12 mouse cellular contexts compared by ENCODE assay signal in genomic region chr15:5343794-5344193, GRCm38 (mm10).
DNase-seq lines count a peak whose midpoint lies in the region; ATAC-seq and TF ChIP-seq lines count a peak whose summit lies in the region.
"Had no signal": no experiment of that assay in that cellular context is flagged by ENCODE, and none has a peak within 500 bp of the region (broad histone marks: within the 10 kb centered on the region; RNA-seq: fewer than 3 reads in every experiment).

No protein-coding gene starts in this region.

- H3K9ac ChIP-seq in kidney, postnatal 0 days (ENCODE audit: low read depth, low read length): no peak overlapping the region
- H3K9ac ChIP-seq: embryonic facial prominence, embryonic 15.5 days; limb, embryonic 15.5 days; stomach, embryonic 15.5 days had no signal

- no peak overlapping the region for H3K4me2 ChIP-seq in kidney, postnatal 0 days (ENCODE audit: low read length)
- peak overlapping the region; percentile 8 for H3K4me2 ChIP-seq in myocyte (ENCODE audit: low read depth)
- H3K4me2 ChIP-seq: embryonic facial prominence, embryonic 15.5 days; limb, embryonic 15.5 days; stomach, embryonic 15.5 days had no signal

- H3K4me1 ChIP-seq in kidney, postnatal 0 days (replicated peaks; ENCODE audit: insufficient read depth, low read length): no peaks in the 10 kb centered on the region
- H3K4me1 ChIP-seq: embryonic facial prominence, embryonic 15.5 days; limb, embryonic 15.5 days; stomach, embryonic 15.5 days had no signal

- intact Hi-C loops in left cerebral cortex, postnatal 14 days (cut with DNase I): no loop called here
- intact Hi-C loops in left cerebral cortex, adult 2 months (cut with DNase I): no loop called here

- DNase-seq in left cerebral cortex, postnatal 14 days (ENCODE audit: low spot score in 2 of 2): peak; percentile 6 to 13
- no peak for DNase-seq in left cerebral cortex, adult 2 months (ENCODE audit: extremely low spot score in 1 of 2, low spot score in 2 of 2)
- DNase-seq in gastrocnemius, postnatal 25 days: peak; percentile 46
- peak; percentile 92 for DNase-seq in kidney, postnatal 0 days (ENCODE audit: low spot score)
- DNase-seq in Muller cell, postnatal 12 days (ENCODE audit: inconsistent ontology term): no peak
- no peak for DNase-seq in embryo, embryonic 11 days
- DNase-seq in cerebellum, adult 11-12 months: no peak

- WGBS in kidney, postnatal 0 days: 24% methylated on average over 6 of the region's 6 CpGs

- no peak overlapping the region for H3K4me3 ChIP-seq in left cerebral cortex, adult 2 months
- H3K4me3 ChIP-seq in kidney, postnatal 0 days (replicated peaks; ENCODE audit: low read depth, low read length): no peak overlapping the region
- H3K4me3 ChIP-seq in myocyte: no peak overlapping the region
- H3K4me3 ChIP-seq: embryonic facial prominence, embryonic 15.5 days; limb, embryonic 15.5 days; stomach, embryonic 15.5 days had no signal

- ATAC-seq in kidney, postnatal 0 days (replicated peaks; ENCODE audit: low FRiP score, low read depth): peak; percentile 87

- H3K36me3 ChIP-seq in kidney, postnatal 0 days (ENCODE audit: insufficient read depth, low read length): no peaks in the 10 kb centered on the region
- no peaks in the 10 kb centered on the region for H3K36me3 ChIP-seq in myocyte (ENCODE audit: control insufficient read depth, insufficient read depth)
- H3K36me3 ChIP-seq: embryonic facial prominence, embryonic 15.5 days; G1E; limb, embryonic 15.5 days; stomach, embryonic 15.5 days had no signal

- TF ChIP-seq POLR2A in myocyte (IDR thresholded peaks at IDR 0.05; ENCODE audit: insufficient read length, low read depth): no peak

- H3ac ChIP-seq in myocyte (ENCODE audit: control insufficient read depth, insufficient read length): no peak overlapping the region

- no peaks in the 10 kb centered on the region for H3K9me3 ChIP-seq in kidney, postnatal 0 days (replicated peaks; ENCODE audit: low read length)
- H3K9me3 ChIP-seq: embryonic facial prominence, embryonic 15.5 days; G1E; limb, embryonic 15.5 days; stomach, embryonic 15.5 days had no signal

- no peak for TF ChIP-seq CTCF in left cerebral cortex, adult 2 months (IDR thresholded peaks at IDR 0.05)
- no peak for TF ChIP-seq CTCF in kidney, postnatal 0 days (IDR thresholded peaks at IDR 0.05; ENCODE audit: low read depth)

- no peaks in the 10 kb centered on the region for H3K79me2 ChIP-seq in myocyte (ENCODE audit: control insufficient read depth, insufficient read depth)

- no peak overlapping the region for H3K27ac ChIP-seq in left cerebral cortex, adult 2 months
- H3K27ac ChIP-seq in kidney, postnatal 0 days: no peak overlapping the region
- H3K27ac ChIP-seq: embryonic facial prominence, embryonic 15.5 days; limb, embryonic 15.5 days; stomach, embryonic 15.5 days had no signal

- H3K27me3 ChIP-seq in kidney, postnatal 0 days (ENCODE audit: insufficient read depth, low read length): no peaks in the 10 kb centered on the region
- H3K27me3 ChIP-seq in myocyte (ENCODE audit: control insufficient read depth, insufficient read depth, insufficient read length): no peaks in the 10 kb centered on the region
- H3K27me3 ChIP-seq: embryonic facial prominence, embryonic 15.5 days; limb, embryonic 15.5 days; stomach, embryonic 15.5 days had no signal

TF ChIP-seq in myocyte, 11 proteins besides CTCF, POLR2A, EP300 and RAD21:
- TF ChIP-seq MYOD1 (IDR thresholded peaks at IDR 0.05; ENCODE audit: control insufficient read depth in 1 of 3, insufficient read length in 2 of 3, low read depth in 2 of 3): peak in 2 of 3 experiments; percentile 52 to 59
- no peak for TF ChIP-seq MYOG (IDR thresholded peaks at IDR 0.05; ENCODE audit: control insufficient read depth in 1 of 3, insufficient read depth in 1 of 3, insufficient read length in 2 of 3, low read depth in 2 of 3)

Comparison
In these comparisons a context has a peak if more than half of its experiments do, and no peak if none do; other contexts are left out.
1. DNase-seq: peak in left cerebral cortex, postnatal 14 days (2 of 2), gastrocnemius, postnatal 25 days (single experiment) and kidney, postnatal 0 days (single experiment); none in left cerebral cortex, adult 2 months (0 of 2), Muller cell, postnatal 12 days (single experiment), embryo, embryonic 11 days (single experiment) and cerebellum, adult 11-12 months (single experiment).